Mouse (Mus musculus) liver, adult (tissue): Measurements from ENCODE around the gene Runx1.

Source experiments
- GATA4 ChIP-seq: IDR thresholded peaks from 2 replicates; pipeline ENCODE4 v1.6.1; 2014; ENCODE audit warnings: mild to moderate bottlenecking, low read length; ENCODE audit not compliant: insufficient replicate concordance

The Runx1 gene

GRCm38 (mm10) chr16:92719725-92720124, 106.2 kb downstream of the Runx1 start:
- TF ChIP-seq GATA4, result no peak

- TF ChIP-seq GATA4, result no peak
Measured at GRCm38 (mm10) chr16:92715599-92716483, 110.1 kb downstream of the Runx1 start.

GRCm38 (mm10) chr16:92710161-92710560, 115.8 kb downstream of the Runx1 start:
- TF ChIP-seq GATA4, result no peak

- no peak for TF ChIP-seq GATA4
Measured at GRCm38 (mm10) chr16:92708718-92709117, 117.2 kb downstream of the Runx1 start.

GRCm38 (mm10) chr16:92707712-92708111, 118.2 kb downstream of the Runx1 start:
- TF ChIP-seq GATA4, result no peak

GRCm38 (mm10) chr16:92707146-92707545, 118.8 kb downstream of the Runx1 start:
- no peak for TF ChIP-seq GATA4

- TF ChIP-seq GATA4, result no peak
Measured at GRCm38 (mm10) chr16:92705564-92706458, 120.1 kb downstream of the Runx1 start.

- TF ChIP-seq GATA4, result no peak
Measured at GRCm38 (mm10) chr16:92703850-92704249, 122.1 kb downstream of the Runx1 start.

GRCm38 (mm10) chr16:92699531-92700397, 126.2 kb downstream of the Runx1 start:
- TF ChIP-seq GATA4, result no peak

- no peak for TF ChIP-seq GATA4
Measured at GRCm38 (mm10) chr16:92698612-92698998, 127.3 kb downstream of the Runx1 start.

- TF ChIP-seq GATA4, result no peak
Measured at GRCm38 (mm10) chr16:92697737-92698611, 128.0 kb downstream of the Runx1 start.

GRCm38 (mm10) chr16:92697227-92697736, 128.7 kb downstream of the Runx1 start:
- TF ChIP-seq GATA4, result peak; percentile 93; the same call in 1 of the 2 replicates

GRCm38 (mm10) chr16:92696411-92697015, 129.4 kb downstream of the Runx1 start:
- no peak for TF ChIP-seq GATA4
